Mouse (Mus musculus) kidney, adult 10 weeks (tissue): ENCODE measurements around the gene Ccdc107. TPM values are rescaled to one million over a fixed set of nuclear protein-coding genes. Genes with fewer than 3 reads are reported as not detected.

Experiments used
- polyA plus RNA-seq: library from polyadenylated mRNA; stranded (reverse); fragments of 350-450 nt; fragmentation: Illumina TruSeq; extraction: RNeasy Lipid Tissue Mini Kit (QIAGEN cat#74804); gene quantifications from one replicate; pipeline ENCODE4 v1.2.3, GENCODE M21; 2014; ENCODE audit warnings: low read depth, low replicate concordance

The Ccdc107 gene
- polyA plus RNA-seq, result 16.3 TPM

DNA sequence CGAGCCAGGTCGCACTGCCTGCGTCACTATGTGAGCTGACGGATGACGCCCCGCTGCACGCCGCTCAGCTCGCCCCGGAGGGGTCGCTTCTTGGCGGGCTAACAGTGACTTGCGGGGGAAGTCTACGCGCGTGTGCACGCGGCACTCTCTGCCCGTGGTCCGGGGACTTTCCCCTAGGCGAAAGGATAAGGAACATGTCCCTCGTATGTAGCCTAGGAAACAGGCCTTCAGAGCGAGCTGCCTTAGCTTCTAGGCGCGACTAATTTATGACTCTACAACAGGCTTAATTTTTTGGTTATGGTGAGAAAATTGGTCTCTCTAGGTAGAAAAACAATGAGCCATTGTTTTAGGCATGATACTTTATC, at the start of gene Ccdc107:
Ccdc107 (plus strand) TSS at position 80 of the 365 bp plus-strand sequence.

DNA sequence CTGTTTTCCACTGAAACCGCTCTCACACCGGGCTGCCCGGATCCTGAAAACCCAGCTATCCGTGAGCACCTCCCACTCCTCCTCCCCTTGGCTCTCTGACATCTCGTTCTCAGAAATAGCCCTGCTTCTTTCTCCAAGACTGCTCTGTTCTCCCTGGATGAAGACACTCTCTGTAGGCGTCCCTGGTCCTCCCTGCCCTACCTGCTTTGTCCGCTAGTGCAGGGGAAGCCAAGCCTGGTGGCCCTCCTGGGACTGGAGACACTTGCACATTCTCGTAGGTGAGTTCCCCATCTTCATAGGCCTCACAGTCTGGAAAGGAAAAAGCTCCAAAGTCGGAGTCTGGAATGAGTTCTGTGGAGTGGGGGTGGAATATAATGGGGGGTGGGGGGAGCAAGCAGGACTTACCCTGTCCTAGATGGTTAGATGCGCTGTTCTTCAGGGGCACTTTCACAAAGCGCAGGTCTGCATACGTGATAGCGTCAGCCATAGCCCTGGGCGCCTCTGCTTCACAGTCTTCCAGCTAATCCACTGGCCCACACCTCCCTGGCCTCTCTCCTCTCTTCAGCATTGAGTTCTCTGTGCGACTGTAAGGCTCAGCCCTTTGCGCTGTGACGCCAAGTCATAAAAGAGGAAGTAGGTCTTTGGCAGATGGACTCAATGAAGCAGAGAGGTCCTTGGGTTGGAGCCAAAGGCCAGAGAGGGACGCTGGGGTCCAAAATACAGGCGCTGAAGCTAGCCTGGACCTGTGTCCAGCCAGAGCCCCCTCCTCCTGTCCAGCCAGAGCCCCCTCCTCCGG, 38.5 kb upstream of the Ccdc107 start, which contains the start of gene Cd72:
Cd72 (minus strand) TSS at position 588 of the 796 bp plus-strand sequence.

DNA sequence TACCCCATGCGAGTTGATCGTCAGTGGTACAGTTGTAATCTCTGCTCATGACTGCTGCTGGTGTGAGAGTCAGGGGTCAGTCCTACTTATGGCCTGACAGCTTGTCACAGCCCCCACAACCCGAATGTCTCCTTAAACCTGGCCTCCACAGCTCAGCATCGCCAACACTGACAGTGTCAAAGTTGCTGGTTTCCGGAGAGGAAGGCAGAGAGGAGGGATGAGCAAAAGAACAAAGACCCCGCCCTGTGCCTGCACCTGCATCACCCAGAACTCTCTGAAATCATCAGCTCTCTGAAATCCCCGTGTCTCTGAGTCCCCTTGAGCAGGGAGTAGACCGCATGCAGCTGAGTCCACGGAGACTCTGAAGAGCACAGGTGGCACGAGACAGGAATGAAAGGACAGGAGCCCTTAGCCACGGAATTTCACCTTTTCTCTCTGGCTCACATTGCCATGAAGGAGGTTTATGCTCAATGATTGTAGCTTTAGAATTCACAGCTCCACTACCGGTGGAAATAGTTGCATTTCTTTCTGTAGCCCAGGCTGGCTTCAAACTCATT, 9.1 kb upstream of the Ccdc107 start, which contains the start of gene Sit1:
Sit1 (minus strand) TSS at position 200 of the 557 bp plus-strand sequence.

DNA sequence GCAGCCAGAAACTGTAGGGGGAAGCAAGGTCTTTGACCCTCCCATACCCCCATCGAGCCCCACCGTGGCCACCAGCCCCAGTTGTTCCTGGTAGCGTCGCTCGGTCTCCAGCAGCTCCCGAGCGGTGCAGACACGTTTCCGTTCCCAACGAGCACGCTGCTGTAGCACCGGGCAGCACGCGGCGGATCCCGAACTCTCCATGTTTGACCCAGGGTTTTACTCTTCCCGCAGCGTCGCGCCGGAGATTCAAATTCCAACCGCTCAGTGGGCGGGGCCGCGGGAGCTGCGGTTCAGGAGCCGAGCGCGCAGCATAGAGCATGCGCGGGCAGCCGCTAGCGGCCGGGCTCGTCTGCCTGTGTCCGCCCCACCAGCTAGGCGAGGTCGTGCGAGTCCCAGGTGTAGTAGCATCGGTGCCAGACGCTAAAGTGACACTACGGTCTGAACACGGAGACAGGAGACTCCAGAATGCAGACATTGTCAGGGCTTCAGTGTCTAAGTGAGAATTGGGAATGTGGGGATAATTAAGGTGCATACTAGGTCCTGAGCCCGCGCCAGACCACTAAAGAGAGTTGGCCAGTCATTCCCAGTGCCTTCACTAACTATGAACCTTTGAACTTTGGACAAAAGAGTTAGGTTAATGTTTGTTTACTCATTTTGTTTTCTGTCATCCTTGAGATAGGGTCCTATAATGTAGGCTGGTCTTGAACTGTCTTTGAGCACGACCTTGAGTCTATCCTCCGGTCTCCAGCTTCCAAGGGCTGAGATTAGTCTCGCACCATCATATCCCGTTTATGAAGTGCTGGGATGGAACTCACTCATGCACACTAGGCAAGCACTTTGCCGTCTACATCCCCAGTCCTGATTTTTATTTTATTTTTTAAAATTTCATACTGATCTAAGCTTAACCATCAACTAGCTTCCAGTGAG, 7.0 kb downstream of the Ccdc107 start, which contains the start of gene Arhgef39:
Arhgef39 (minus strand) TSS at position 289 of the 927 bp plus-strand sequence.

DNA sequence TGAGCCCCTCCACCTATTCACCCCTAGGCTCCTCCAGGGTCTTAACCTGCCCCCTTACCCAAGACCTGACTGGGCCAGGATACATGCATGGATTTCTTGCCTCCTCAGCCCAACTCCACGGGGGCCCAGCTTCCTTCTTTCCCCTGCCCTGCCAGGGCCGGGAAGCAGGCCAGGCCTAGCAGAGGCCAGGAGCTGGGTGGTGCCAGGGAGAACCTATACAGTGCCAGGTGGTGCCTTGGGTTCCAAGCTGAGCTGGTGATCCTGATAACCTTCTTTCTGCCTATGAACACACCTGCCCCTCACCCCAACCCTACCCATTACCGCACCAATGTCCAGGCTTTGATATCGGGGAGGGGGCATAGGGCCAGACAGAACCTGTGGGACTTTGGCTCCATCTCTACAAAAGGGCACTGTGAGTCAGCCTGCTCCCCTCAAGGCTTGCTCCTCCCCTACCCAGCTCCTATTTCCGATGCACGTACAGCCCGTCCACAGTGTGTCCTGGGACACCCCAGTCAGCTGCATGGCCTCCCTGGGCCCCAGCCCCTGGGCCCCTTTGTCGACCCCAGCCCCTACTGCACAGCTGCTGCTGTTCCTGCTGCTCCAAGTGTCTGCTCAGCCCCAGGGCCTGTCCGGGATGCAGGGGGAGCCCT, 14.0 kb downstream of the Ccdc107 start, which contains the start of gene Car9:
Car9 (plus strand) TSS at position 431 of the 650 bp plus-strand sequence.

Other genes with a start within 250 kb of the Ccdc107 start
- gene Atp8b5, start 225.7 kb upstream of the Ccdc107 start, polyA plus RNA-seq, result 0.73 TPM
- gene Rusc2, start 110.9 kb upstream of the Ccdc107 start, polyA plus RNA-seq, result not detected
- not detected for gene Fam166b, start 63.8 kb upstream of the Ccdc107 start, polyA plus RNA-seq
- gene Tesk1, start 51.0 kb upstream of the Ccdc107 start, polyA plus RNA-seq, result 0.32 TPM
- gene Cd72, start 38.3 kb upstream of the Ccdc107 start, polyA plus RNA-seq, result 3.5 TPM
- gene Sit1, start 9.2 kb upstream of the Ccdc107 start, polyA plus RNA-seq, result not detected
- 4.2 TPM for gene Arhgef39, start 6.8 kb downstream of the Ccdc107 start, polyA plus RNA-seq
- 2.0 TPM for gene Car9, start 14.1 kb downstream of the Ccdc107 start, polyA plus RNA-seq
- 7.9 TPM for gene Tpm2, start 30.9 kb downstream of the Ccdc107 start, polyA plus RNA-seq
- 26.8 TPM for gene Creb3, start 69.4 kb downstream of the Ccdc107 start, polyA plus RNA-seq
- 110 TPM for gene Tln1, start 69.8 kb downstream of the Ccdc107 start, polyA plus RNA-seq
- 3.6 TPM for gene Rgp1, start 85.8 kb downstream of the Ccdc107 start, polyA plus RNA-seq
- gene Gba2, start 86.0 kb downstream of the Ccdc107 start, polyA plus RNA-seq, result 0.93 TPM
- gene Msmp, start 91.6 kb downstream of the Ccdc107 start, polyA plus RNA-seq, result not detected
- gene Npr2, start 139.0 kb downstream of the Ccdc107 start, polyA plus RNA-seq, result 9.2 TPM
- not detected for gene Spag8, start 160.7 kb downstream of the Ccdc107 start, polyA plus RNA-seq
- gene Hint2, start 163.6 kb downstream of the Ccdc107 start, polyA plus RNA-seq, result 13.5 TPM
- gene Tmem8b, start 176.1 kb downstream of the Ccdc107 start, polyA plus RNA-seq, result 2.0 TPM
- gene Fam221b, start 176.2 kb downstream of the Ccdc107 start, polyA plus RNA-seq, result not detected
- not detected for gene Olfr70, start 207.9 kb downstream of the Ccdc107 start, polyA plus RNA-seq
- not detected for gene Olfr71, start 217.4 kb downstream of the Ccdc107 start, polyA plus RNA-seq
- gene Hrct1, start 234.3 kb downstream of the Ccdc107 start, polyA plus RNA-seq, result not detected
- 1.1 TPM for gene Spaar, start 237.1 kb downstream of the Ccdc107 start, polyA plus RNA-seq